Mouse (Mus musculus): ENCODE measurements around the gene Got2. TPM values are rescaled to one million over a fixed set of nuclear protein-coding genes. Genes with fewer than 3 reads are reported as not detected.

Gene Got2
- polyA plus RNA-seq (2015; fragmentation: Nextera tagmentation; extraction: Ambion mirVana), result 355 and 390 TPM in 2 replicates

- H3K9ac ChIP-seq, result peak within 1 kb of the TSS; percentile 88
- H3K27me3 ChIP-seq, result no peaks in the 10 kb centered on the region
- H3K36me3 ChIP-seq, result no peaks in the 10 kb centered on the region
- no peaks in the 10 kb centered on the region for H3K9me3 ChIP-seq (replicated peaks)
- WGBS, result 8% methylated on average over 31 of the region's 31 CpGs
- peak; percentile 84 for ATAC-seq (replicated peaks; ENCODE audit: insufficient number of reproducible peaks, insufficient read depth, low FRiP score, low read depth)
- peak within 1 kb of the TSS; percentile 94 for H3K27ac ChIP-seq
- H3K4me3 ChIP-seq, result peak within 1 kb of the TSS; percentile 100
- peak within 1 kb of the TSS; percentile 87 for H3K4me2 ChIP-seq
- peaks cover 32% of the 10 kb centered on the region for H3K4me1 ChIP-seq (replicated peaks)
These were observed at the start of gene Got2 for GRCm38 (mm10) chr8:95888285-95889136. Got2 (minus strand) TSS chr8:95888547.

- WGBS, result 90% methylated on average over 5 of the region's 5 CpGs
- ATAC-seq (replicated peaks; ENCODE audit: insufficient number of reproducible peaks, insufficient read depth, low FRiP score, low read depth), result no peak
- H3K4me1 ChIP-seq (replicated peaks), result no peaks in the 10 kb centered on the region
- no peak overlapping the region for H3K4me2 ChIP-seq
- no peaks in the 10 kb centered on the region for H3K27me3 ChIP-seq
- no peak overlapping the region for H3K27ac ChIP-seq
- no peak overlapping the region for H3K4me3 ChIP-seq
- H3K9ac ChIP-seq, result no peak overlapping the region
- H3K9me3 ChIP-seq (replicated peaks), result no peaks in the 10 kb centered on the region
- H3K36me3 ChIP-seq, result no peaks in the 10 kb centered on the region
These were observed 44.5 kb upstream of the Got2 start for GRCm38 (mm10) chr8:95932841-95933240.

- H3K4me1 ChIP-seq (replicated peaks), result no peaks in the 10 kb centered on the region
- ATAC-seq (replicated peaks; ENCODE audit: insufficient number of reproducible peaks, insufficient read depth, low FRiP score, low read depth), result no peak
- H3K9ac ChIP-seq, result no peak overlapping the region
- H3K27me3 ChIP-seq, result no peaks in the 10 kb centered on the region
- 62% methylated on average over 4 of the region's 4 CpGs for WGBS
- H3K9me3 ChIP-seq (replicated peaks), result no peaks in the 10 kb centered on the region
- H3K4me3 ChIP-seq, result no peak overlapping the region
- H3K4me2 ChIP-seq, result no peak overlapping the region
- no peaks in the 10 kb centered on the region for H3K36me3 ChIP-seq
- H3K27ac ChIP-seq, result no peak overlapping the region
These were observed 41.5 kb upstream of the Got2 start for GRCm38 (mm10) chr8:95929821-95930220.

GRCm38 (mm10) chr8:95916106-95916505, 27.8 kb upstream of the Got2 start:
- Histone ChIP-seq H3K36me3 (no peaks in the 10 kb centered on the region), H3K27ac (no peak overlapping the region), H3K9ac (peak overlapping the region; percentile 28), H3K9me3 (replicated peaks) (no peaks in the 10 kb centered on the region), H3K4me1 (replicated peaks) (peaks cover 9% of the 10 kb centered on the region), H3K27me3 (no peaks in the 10 kb centered on the region), H3K4me3 (peak overlapping the region; percentile 40), H3K4me2 (peak overlapping the region; percentile 65)
- WGBS, result 7% methylated on average over 9 of the region's 9 CpGs
- ATAC-seq (replicated peaks; ENCODE audit: insufficient number of reproducible peaks, insufficient read depth, low FRiP score, low read depth), result peak; percentile 62; the same call in 1 of the 2 replicates

GRCm38 (mm10) chr8:95914905-95915643, 26.7 kb upstream of the Got2 start:
- no peak for ATAC-seq (replicated peaks; ENCODE audit: insufficient number of reproducible peaks, insufficient read depth, low FRiP score, low read depth)
- no peaks in the 10 kb centered on the region for H3K36me3 ChIP-seq
- 10% methylated on average over 7 of the region's 7 CpGs for WGBS

GRCm38 (mm10) chr8:95911240-95911639, 22.9 kb upstream of the Got2 start:
- WGBS, result 73% methylated on average over 5 of the region's 5 CpGs

More at GRCm38 (mm10) chr8:95914905-95915643, 26.7 kb upstream of the Got2 start:
- no peak overlapping the region for H3K9ac ChIP-seq
- no peak overlapping the region for H3K4me3 ChIP-seq
- no peak overlapping the region for H3K4me2 ChIP-seq
- peaks cover 9% of the 10 kb centered on the region for H3K4me1 ChIP-seq (replicated peaks)
- no peaks in the 10 kb centered on the region for H3K27me3 ChIP-seq
- H3K27ac ChIP-seq, result no peak overlapping the region
- H3K9me3 ChIP-seq (replicated peaks), result no peaks in the 10 kb centered on the region

GRCm38 (mm10) chr8:95907885-95908284, 19.5 kb upstream of the Got2 start:
- no peaks in the 10 kb centered on the region for H3K27me3 ChIP-seq
- 75% methylated on average over 11 of the region's 11 CpGs for WGBS
- ATAC-seq (replicated peaks; ENCODE audit: insufficient number of reproducible peaks, insufficient read depth, low FRiP score, low read depth), result no peak
- H3K27ac ChIP-seq, result no peak overlapping the region
- H3K36me3 ChIP-seq, result no peaks in the 10 kb centered on the region
- H3K4me1 ChIP-seq (replicated peaks), result no peaks in the 10 kb centered on the region
- no peaks in the 10 kb centered on the region for H3K9me3 ChIP-seq (replicated peaks)
- no peak overlapping the region for H3K4me2 ChIP-seq
- H3K9ac ChIP-seq, result no peak overlapping the region
- no peak overlapping the region for H3K4me3 ChIP-seq

More at GRCm38 (mm10) chr8:95911240-95911639, 22.9 kb upstream of the Got2 start:
- Histone ChIP-seq H3K4me1 (replicated peaks) (peaks cover 6% of the 10 kb centered on the region), H3K36me3 (no peaks in the 10 kb centered on the region), H3K27me3 (no peaks in the 10 kb centered on the region), H3K4me3 (no peak overlapping the region), H3K27ac (no peak overlapping the region), H3K9ac (no peak overlapping the region), H3K9me3 (replicated peaks) (no peaks in the 10 kb centered on the region), H3K4me2 (no peak overlapping the region)
- no peak for ATAC-seq (replicated peaks; ENCODE audit: insufficient number of reproducible peaks, insufficient read depth, low FRiP score, low read depth)

GRCm38 (mm10) chr8:95906738-95907137, 18.4 kb upstream of the Got2 start:
- no peak for ATAC-seq (replicated peaks; ENCODE audit: insufficient number of reproducible peaks, insufficient read depth, low FRiP score, low read depth)
- no peak overlapping the region for H3K4me3 ChIP-seq
- H3K9me3 ChIP-seq (replicated peaks), result no peaks in the 10 kb centered on the region
- H3K4me1 ChIP-seq (replicated peaks), result no peaks in the 10 kb centered on the region
- no peak overlapping the region for H3K4me2 ChIP-seq
- H3K27me3 ChIP-seq, result no peaks in the 10 kb centered on the region
- 76% methylated on average over 9 of the region's 9 CpGs for WGBS
- no peak overlapping the region for H3K9ac ChIP-seq
- H3K27ac ChIP-seq, result no peak overlapping the region
- no peaks in the 10 kb centered on the region for H3K36me3 ChIP-seq

- ATAC-seq (replicated peaks; ENCODE audit: insufficient number of reproducible peaks, insufficient read depth, low FRiP score, low read depth), result no peak
- Histone ChIP-seq H3K9me3 (replicated peaks) (no peaks in the 10 kb centered on the region), H3K4me2 (no peak overlapping the region), H3K4me1 (replicated peaks) (no peaks in the 10 kb centered on the region), H3K4me3 (no peak overlapping the region), H3K27ac (no peak overlapping the region), H3K27me3 (no peaks in the 10 kb centered on the region), H3K9ac (no peak overlapping the region), H3K36me3 (no peaks in the 10 kb centered on the region)
- WGBS, result 37% methylated on average over 7 of the region's 7 CpGs
These were observed 13.5 kb upstream of the Got2 start for GRCm38 (mm10) chr8:95901864-95902263.

- H3K4me1 ChIP-seq (replicated peaks), result no peaks in the 10 kb centered on the region
- H3K9me3 ChIP-seq (replicated peaks), result no peaks in the 10 kb centered on the region
- H3K4me2 ChIP-seq, result no peak overlapping the region
- no peak overlapping the region for H3K4me3 ChIP-seq
- H3K9ac ChIP-seq, result no peak overlapping the region
- 79% methylated on average over 5 of the region's 5 CpGs for WGBS
- no peaks in the 10 kb centered on the region for H3K36me3 ChIP-seq
- H3K27ac ChIP-seq, result no peak overlapping the region
- H3K27me3 ChIP-seq, result no peaks in the 10 kb centered on the region
- ATAC-seq (replicated peaks; ENCODE audit: insufficient number of reproducible peaks, insufficient read depth, low FRiP score, low read depth), result no peak
These were observed 5.4 kb upstream of the Got2 start for GRCm38 (mm10) chr8:95893701-95894100.

GRCm38 (mm10) chr8:95887578-95888284, 616 bp downstream of the Got2 start:
- H3K4me3 ChIP-seq, result peak overlapping the region; percentile 100
- H3K36me3 ChIP-seq, result no peaks in the 10 kb centered on the region
- peaks cover 34% of the 10 kb centered on the region for H3K4me1 ChIP-seq (replicated peaks)
- H3K4me2 ChIP-seq, result peak overlapping the region; percentile 87
- no peaks in the 10 kb centered on the region for H3K27me3 ChIP-seq
- peak overlapping the region; percentile 88 for H3K9ac ChIP-seq
- WGBS, result under 1% methylated on average over 38 of the region's 38 CpGs
- no peaks in the 10 kb centered on the region for H3K9me3 ChIP-seq (replicated peaks)
- ATAC-seq (replicated peaks; ENCODE audit: insufficient number of reproducible peaks, insufficient read depth, low FRiP score, low read depth), result peak; percentile 94
- peak overlapping the region; percentile 94 for H3K27ac ChIP-seq
